Mouse (Mus musculus): Measurements from ENCODE around the gene Syt12.

DNA sequence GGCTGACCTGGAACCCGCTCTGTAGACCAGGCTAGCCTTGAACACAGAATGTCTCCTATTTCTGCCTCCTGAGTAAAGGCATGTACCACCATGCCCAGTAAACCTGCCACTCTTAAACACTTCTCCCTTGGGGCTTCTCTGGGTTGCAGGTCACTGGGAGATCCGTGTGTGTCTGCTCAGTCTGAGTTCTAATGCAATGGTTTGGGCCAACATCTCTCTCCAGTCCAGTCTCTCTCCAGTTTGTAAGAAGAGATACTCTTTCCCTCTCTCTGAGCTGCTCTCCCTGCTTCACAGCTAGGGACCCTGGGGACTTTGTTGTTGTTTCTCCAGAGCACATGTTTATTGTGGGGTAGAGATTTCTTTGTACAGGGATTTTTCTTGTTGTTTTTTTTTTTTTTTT is 39.0 kb upstream of the Syt12 start:
- no peak for TF ChIP-seq CTCF (IDR thresholded peaks at IDR 0.05; ENCODE audit: insufficient read depth, low read depth, low read length)
- no peak for TF ChIP-seq POLR2A (IDR thresholded peaks at IDR 0.05; ENCODE audit: insufficient read depth, low read depth, low read length)
